Mouse (Mus musculus) left cerebral cortex, adult 11 months (tissue): ENCODE measurements at regions not wholly inside any gene's neighbourhood (a gene's known extent, or its start where the extent isn't known, plus 50 kb on each side); places are given as distances from the start of the nearest gene placed in this dataset.

Experiments used
- DNase-seq: peaks from one replicate; pipeline ENCODE4 v3.0.0; 2022; ENCODE audit warnings: low spot score

GRCm38 (mm10) chr8:4411126-4411525, 81.7 kb upstream of the Cers4 start:
- DNase-seq = no peak

GRCm38 (mm10) chr8:4411836-4412235, 81.0 kb upstream of the Cers4 start:
- no peak for DNase-seq

- DNase-seq = peak; percentile 37
Observed at GRCm38 (mm10) chr8:4413206-4413605, 79.6 kb upstream of the Cers4 start.

GRCm38 (mm10) chr8:4413764-4414163, 79.1 kb upstream of the Cers4 start:
- no peak for DNase-seq

- DNase-seq = no peak
Observed at GRCm38 (mm10) chr8:4417141-4417540, 75.7 kb upstream of the Cers4 start.

- no peak for DNase-seq
Observed at GRCm38 (mm10) chr8:4433161-4433560, 59.7 kb upstream of the Cers4 start.

GRCm38 (mm10) chr8:4436546-4436945, 56.3 kb upstream of the Cers4 start:
- DNase-seq = no peak
